Mouse (Mus musculus) stomach, embryonic 15.5 days (tissue): Measurements from ENCODE around the gene Ilkap. TPM values are rescaled to one million over a fixed set of nuclear protein-coding genes. Genes with fewer than 3 reads are reported as not detected.

ENCODE experiments used
- ATAC-seq: fragments of 200-750 bp; cut with Nextera tagmentation; 2 replicates; pipeline ENCODE4 v1.8.0; 2017; ENCODE audit warnings: low read depth, moderate number of reproducible peaks, moderate TSS enrichment; ENCODE audit not compliant: insufficient read depth, low FRiP score
- H3K27ac ChIP-seq: fragments of 300-500 bp; sonication (generic); 2 replicates; pipeline ENCODE4 v1.5.1; 2015; ENCODE audit warnings: mild to moderate bottlenecking, inconsistent platforms
- H3K27me3 ChIP-seq: fragments of 300-500 bp; sonication (generic); replicated peaks from 2 replicates; pipeline ENCODE4 v1.6.1; 2015; ENCODE audit warnings: inconsistent platforms
- H3K36me3 ChIP-seq: fragments of 300-500 bp; sonication (generic); 2 replicates; pipeline ENCODE4 v1.6.1; 2015; ENCODE audit warnings: inconsistent platforms
- H3K4me1 ChIP-seq: fragments of 300-500 bp; sonication (generic); 2 replicates; pipeline ENCODE4 v1.6.1; 2015; ENCODE audit warnings: inconsistent platforms
- H3K4me2 ChIP-seq: fragments of 300-500 bp; sonication (generic); 2 replicates; pipeline ENCODE4 v1.6.1; 2015; ENCODE audit warnings: mild to moderate bottlenecking, inconsistent platforms
- H3K4me3 ChIP-seq: fragments of 300-500 bp; sonication (generic); replicated peaks from 2 replicates; pipeline ENCODE4 v1.5.1; 2015; ENCODE audit warnings: inconsistent platforms
- H3K9ac ChIP-seq: fragments of 300-500 bp; sonication (generic); 2 replicates; pipeline ENCODE4 v1.6.1; 2015; ENCODE audit warnings: inconsistent platforms
- H3K9me3 ChIP-seq: fragments of 300-500 bp; sonication (generic); 2 replicates; pipeline ENCODE4 v1.6.1; 2016; ENCODE audit warnings: inconsistent platforms
- WGBS: fragments of 180-500 bp; shearing (Covaris S2); methylation state at CpG from one replicate; pipeline ENCODE4 v1.1.7; 2015; 5-methylcytosine and 5-hydroxymethylcytosine counted together
- polyA plus RNA-seq: library from polyadenylated mRNA; unstranded; fragments of >200 nt; fragmentation: Nextera tagmentation; extraction: Ambion mirVana; gene quantifications from 2 replicates; pipeline ENCODE4 v1.2.1, GENCODE M21; 2015

The Ilkap gene
- polyA plus RNA-seq, 1 experiment from 2014 or later = 119 TPM

GRCm38 (mm10) chr1:91434905-91435304 is 36.3 kb upstream of the Ilkap start:
- Histone ChIP-seq H3K27ac (no peak overlapping the region), H3K36me3 (peaks cover 25% of the 10 kb centered on the region), H3K4me2 (no peak overlapping the region), H3K9ac (no peak overlapping the region), H3K27me3 (no peaks in the 10 kb centered on the region), H3K9me3 (no peaks in the 10 kb centered on the region), H3K4me3 (no peak overlapping the region), H3K4me1 (peaks cover 18% of the 10 kb centered on the region)
- WGBS = 90% methylated on average over 8 of the region's 8 CpGs
- no peak for ATAC-seq

GRCm38 (mm10) chr1:91430761-91431160 is 32.1 kb upstream of the Ilkap start:
- H3K9ac ChIP-seq = no peak overlapping the region
- H3K36me3 ChIP-seq = peaks cover 29% of the 10 kb centered on the region; the same call in 1 of the 2 replicates
- peaks cover 4% of the 10 kb centered on the region for H3K4me1 ChIP-seq
- WGBS = 62% methylated on average over 7 of the region's 7 CpGs
- H3K27me3 ChIP-seq = no peaks in the 10 kb centered on the region
- H3K4me3 ChIP-seq = no peak overlapping the region
- no peak for ATAC-seq
- H3K27ac ChIP-seq = no peak overlapping the region
- H3K4me2 ChIP-seq = no peak overlapping the region
- no peaks in the 10 kb centered on the region for H3K9me3 ChIP-seq

GRCm38 (mm10) chr1:91429212-91429611 is 30.6 kb upstream of the Ilkap start:
- Histone ChIP-seq H3K36me3 (peaks cover 23% of the 10 kb centered on the region; the same call in 1 of the 2 replicates), H3K4me1 (no peaks in the 10 kb centered on the region), H3K4me2 (no peak overlapping the region), H3K27me3 (no peaks in the 10 kb centered on the region), H3K9ac (no peak overlapping the region), H3K4me3 (no peak overlapping the region), H3K27ac (no peak overlapping the region), H3K9me3 (no peaks in the 10 kb centered on the region)
- WGBS = 90% methylated on average over 10 of the region's 10 CpGs
- no peak for ATAC-seq

GRCm38 (mm10) chr1:91428614-91429013 is 30.0 kb upstream of the Ilkap start:
- H3K27me3 ChIP-seq = no peaks in the 10 kb centered on the region
- no peak overlapping the region for H3K27ac ChIP-seq
- peak; percentile 74; the same call in 1 of the 2 replicates for ATAC-seq
- H3K36me3 ChIP-seq = peaks cover 23% of the 10 kb centered on the region; the same call in 1 of the 2 replicates
- no peak overlapping the region for H3K9ac ChIP-seq
- no peaks in the 10 kb centered on the region for H3K4me1 ChIP-seq
- H3K9me3 ChIP-seq = no peaks in the 10 kb centered on the region
- 30% methylated on average over 4 of the region's 4 CpGs for WGBS
- H3K4me2 ChIP-seq = no peak overlapping the region
- no peak overlapping the region for H3K4me3 ChIP-seq

GRCm38 (mm10) chr1:91426397-91426796 is 27.8 kb upstream of the Ilkap start:
- no peaks in the 10 kb centered on the region for H3K9me3 ChIP-seq
- ATAC-seq = no peak
- no peak overlapping the region for H3K4me3 ChIP-seq
- peaks cover 18% of the 10 kb centered on the region; the same call in 1 of the 2 replicates for H3K36me3 ChIP-seq
- no peak overlapping the region for H3K4me2 ChIP-seq
- H3K27me3 ChIP-seq = no peaks in the 10 kb centered on the region
- no peak overlapping the region for H3K9ac ChIP-seq
- WGBS = 75% methylated on average over 9 of the region's 9 CpGs
- H3K4me1 ChIP-seq = no peaks in the 10 kb centered on the region
- no peak overlapping the region for H3K27ac ChIP-seq

GRCm38 (mm10) chr1:91420601-91421065 is 22.0 kb upstream of the Ilkap start:
- Histone ChIP-seq H3K4me2 (no peak overlapping the region), H3K4me1 (no peaks in the 10 kb centered on the region), H3K36me3 (peaks cover 3% of the 10 kb centered on the region; the same call in 1 of the 2 replicates), H3K9me3 (no peaks in the 10 kb centered on the region), H3K4me3 (no peak overlapping the region), H3K9ac (no peak overlapping the region), H3K27ac (no peak overlapping the region), H3K27me3 (no peaks in the 10 kb centered on the region)
- no peak for ATAC-seq
- 83% methylated on average over 8 of the region's 8 CpGs for WGBS

GRCm38 (mm10) chr1:91419862-91420600 is 21.4 kb upstream of the Ilkap start:
- H3K4me2 ChIP-seq = no peak overlapping the region
- peaks cover 5% of the 10 kb centered on the region; the same call in 1 of the 2 replicates for H3K4me1 ChIP-seq
- no peak overlapping the region for H3K27ac ChIP-seq
- 64% methylated on average over 10 of the region's 10 CpGs for WGBS
- no peak overlapping the region for H3K4me3 ChIP-seq
- ATAC-seq = no peak
- peaks cover 3% of the 10 kb centered on the region; the same call in 1 of the 2 replicates for H3K36me3 ChIP-seq
- H3K9me3 ChIP-seq = no peaks in the 10 kb centered on the region
- no peak overlapping the region for H3K9ac ChIP-seq
- no peaks in the 10 kb centered on the region for H3K27me3 ChIP-seq

GRCm38 (mm10) chr1:91417991-91418390 is 19.4 kb upstream of the Ilkap start:
- H3K4me3 ChIP-seq = no peak overlapping the region
- WGBS = 71% methylated on average over 1 of the region's 1 CpGs
- no peak overlapping the region for H3K27ac ChIP-seq
- H3K4me2 ChIP-seq = no peak overlapping the region
- no peaks in the 10 kb centered on the region for H3K9me3 ChIP-seq
- peaks cover 18% of the 10 kb centered on the region for H3K4me1 ChIP-seq
- ATAC-seq = no peak
- no peak overlapping the region for H3K9ac ChIP-seq
- peaks cover 3% of the 10 kb centered on the region; the same call in 1 of the 2 replicates for H3K36me3 ChIP-seq
- H3K27me3 ChIP-seq = no peaks in the 10 kb centered on the region

GRCm38 (mm10) chr1:91415311-91415710 is 16.7 kb upstream of the Ilkap start:
- Histone ChIP-seq H3K27me3 (no peaks in the 10 kb centered on the region), H3K9ac (no peak overlapping the region), H3K27ac (peak overlapping the region; percentile 92; the same call in 1 of the 2 replicates), H3K4me2 (no peak overlapping the region; the same call in 1 of the 2 replicates), H3K36me3 (peaks cover 7% of the 10 kb centered on the region; the same call in 1 of the 2 replicates), H3K4me3 (no peak overlapping the region), H3K4me1 (peaks cover 30% of the 10 kb centered on the region), H3K9me3 (no peaks in the 10 kb centered on the region)
- ATAC-seq = no peak
- WGBS = 76% methylated on average over 5 of the region's 5 CpGs

- WGBS = 58% methylated on average over 4 of the region's 4 CpGs
- no peak for ATAC-seq
- H3K36me3 ChIP-seq = peaks cover 7% of the 10 kb centered on the region; the same call in 1 of the 2 replicates
- peak overlapping the region; percentile 99; the same call in 1 of the 2 replicates for H3K4me2 ChIP-seq
- H3K4me3 ChIP-seq = no peak overlapping the region
- no peak overlapping the region for H3K9ac ChIP-seq
- no peaks in the 10 kb centered on the region for H3K9me3 ChIP-seq
- peaks cover 30% of the 10 kb centered on the region for H3K4me1 ChIP-seq
- H3K27me3 ChIP-seq = no peaks in the 10 kb centered on the region
- H3K27ac ChIP-seq = peak overlapping the region; percentile 92; the same call in 1 of the 2 replicates
Observed at GRCm38 (mm10) chr1:91414903-91415302, 16.3 kb upstream of the Ilkap start.

- Histone ChIP-seq H3K36me3 (peaks cover 7% of the 10 kb centered on the region; the same call in 1 of the 2 replicates), H3K9ac (peak within 1 kb of the TSS; percentile 73), H3K27me3 (no peaks in the 10 kb centered on the region), H3K9me3 (no peaks in the 10 kb centered on the region), H3K27ac (peak within 1 kb of the TSS; percentile 92), H3K4me2 (peak within 1 kb of the TSS; percentile 99), H3K4me3 (peak within 1 kb of the TSS; percentile 80), H3K4me1 (peaks cover 30% of the 10 kb centered on the region)
- peak; percentile 42; the same call in 1 of the 2 replicates for ATAC-seq
- 1% methylated on average over 39 of the region's 39 CpGs for whole genome bisulfite sequencing
Observed at GRCm38 (mm10) chr1:91413898-91414594, 15.4 kb upstream of the Ilkap start, which contains the start of gene Hes6. TSS of gene Hes6 (minus strand) at chr1:91414038.

GRCm38 (mm10) chr1:91413536-91413897 is 14.9 kb upstream of the Ilkap start:
- no peak for ATAC-seq
- no peaks in the 10 kb centered on the region for H3K27me3 ChIP-seq
- H3K9me3 ChIP-seq = no peaks in the 10 kb centered on the region
- H3K36me3 ChIP-seq = peaks cover 7% of the 10 kb centered on the region; the same call in 1 of the 2 replicates
- under 1% methylated on average over 14 of the region's 14 CpGs for WGBS
- peak overlapping the region; percentile 80 for H3K4me3 ChIP-seq
- peak overlapping the region; percentile 17; the same call in 1 of the 2 replicates for H3K9ac ChIP-seq
- H3K4me2 ChIP-seq = peak overlapping the region; percentile 99
- peak overlapping the region; percentile 92 for H3K27ac ChIP-seq
- H3K4me1 ChIP-seq = peaks cover 30% of the 10 kb centered on the region
